Mouse (Mus musculus) midbrain, embryonic 16.5 days (tissue): ENCODE results near the gene Mapk3. TPM values are rescaled to one million over a fixed set of nuclear protein-coding genes. Genes with fewer than 3 reads are reported as not detected.

ENCODE experiments used
- ATAC-seq: fragments of 200-750 bp; cut with Nextera tagmentation; 2 replicates; pipeline ENCODE4 v1.8.0; 2017; ENCODE audit warnings: moderate TSS enrichment
- H3K27ac ChIP-seq: fragments of 300-500 bp; sonication (generic); 2 replicates; pipeline ENCODE4 v1.5.1; 2014; ENCODE audit warnings: mild to moderate bottlenecking, low read length, mixed read lengths
- H3K27me3 ChIP-seq: fragments of 300-500 bp; sonication (generic); 2 replicates; pipeline ENCODE4 v1.6.1; 2014; ENCODE audit warnings: low read depth, low read length, mixed read lengths; ENCODE audit not compliant: control insufficient read depth, insufficient read depth
- H3K36me3 ChIP-seq: fragments of 300-500 bp; sonication (generic); 2 replicates; pipeline ENCODE4 v1.6.1; 2014; ENCODE audit warnings: mild to moderate bottlenecking, low read length, moderate library complexity, mixed read lengths; ENCODE audit not compliant: control insufficient read depth, insufficient read depth
- H3K4me1 ChIP-seq: fragments of 300-500 bp; sonication (generic); 2 replicates; pipeline ENCODE4 v1.6.1; 2014; ENCODE audit warnings: mild to moderate bottlenecking, low read length, mixed read lengths; ENCODE audit not compliant: control insufficient read depth, insufficient read depth
- H3K4me2 ChIP-seq: fragments of 300-500 bp; sonication (generic); 2 replicates; pipeline ENCODE4 v1.6.1; 2014; ENCODE audit warnings: mild to moderate bottlenecking, low read length, mixed read lengths
- H3K4me3 ChIP-seq: fragments of 300-500 bp; sonication (generic); 2 replicates; pipeline ENCODE4 v1.5.1; 2014; ENCODE audit warnings: low read depth, mild to moderate bottlenecking, low read length, moderate library complexity, mixed read lengths
- H3K9ac ChIP-seq: fragments of 300-500 bp; sonication (generic); 2 replicates; pipeline ENCODE4 v1.6.1; 2014; ENCODE audit warnings: low read depth, low read length, mixed read lengths
- H3K9me3 ChIP-seq: fragments of 300-500 bp; sonication (generic); replicated peaks from 2 replicates; pipeline ENCODE4 v1.6.1; 2014; ENCODE audit warnings: mild to moderate bottlenecking, low read length, mixed read lengths; ENCODE audit not compliant: control insufficient read depth, poor library complexity, severe bottlenecking
- WGBS: fragments of 180-500 bp; shearing (Covaris S2); extraction: QIAGEN DNeasy Blood & Tissue Kit; methylation state at CpG from one replicate; pipeline ENCODE4 v1.1.7; 2014; 5-methylcytosine and 5-hydroxymethylcytosine counted together
- polyA plus RNA-seq: library from polyadenylated mRNA; unstranded; fragments of >200 nt; fragmentation: Nextera tagmentation; extraction: Ambion mirVana; gene quantifications from 2 replicates; pipeline ENCODE4 v1.2.1, GENCODE M21; 2015

Gene Mapk3
- polyA plus RNA-seq, 1 experiment from 2014 or later: 112 TPM

DNA sequence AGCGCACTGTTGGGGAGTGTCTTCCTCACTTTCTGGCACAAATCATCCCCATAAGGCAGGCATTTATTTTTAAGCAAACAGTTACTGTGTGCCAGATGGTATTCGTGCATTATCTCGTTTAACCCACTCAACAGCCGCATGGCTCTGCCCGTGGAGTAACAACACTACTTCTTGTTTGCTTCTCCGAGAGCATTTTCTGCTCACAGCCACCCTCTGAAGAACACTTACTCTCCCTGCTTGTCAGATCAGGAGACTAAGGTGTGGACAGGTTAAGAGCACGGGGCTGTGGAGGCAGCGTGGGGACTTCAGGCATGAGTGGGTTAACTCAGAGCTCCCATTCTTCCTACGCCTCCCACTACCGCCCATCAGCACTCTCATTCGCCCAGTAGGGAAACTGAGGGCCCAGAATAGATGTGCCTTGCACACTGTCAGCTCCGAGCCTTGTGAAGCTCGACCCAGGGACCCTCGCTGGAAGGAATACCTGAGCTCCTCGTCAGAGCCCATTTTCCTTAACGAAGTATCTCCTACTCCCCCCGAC is 3.1 kb downstream of the Mapk3 start:
- H3K4me2 ChIP-seq: peak overlapping the region; percentile 10
- H3K9ac ChIP-seq: peak overlapping the region; percentile 42
- peaks cover 26% of the 10 kb centered on the region for H3K36me3 ChIP-seq
- peaks cover 21% of the 10 kb centered on the region for H3K4me1 ChIP-seq
- 72% methylated on average over 17 of the region's 17 CpGs for WGBS
- no peaks in the 10 kb centered on the region for H3K27me3 ChIP-seq
- no peaks in the 10 kb centered on the region for H3K9me3 ChIP-seq
- no peak overlapping the region for H3K4me3 ChIP-seq
- no peak overlapping the region for H3K27ac ChIP-seq
- ATAC-seq: no peak

DNA sequence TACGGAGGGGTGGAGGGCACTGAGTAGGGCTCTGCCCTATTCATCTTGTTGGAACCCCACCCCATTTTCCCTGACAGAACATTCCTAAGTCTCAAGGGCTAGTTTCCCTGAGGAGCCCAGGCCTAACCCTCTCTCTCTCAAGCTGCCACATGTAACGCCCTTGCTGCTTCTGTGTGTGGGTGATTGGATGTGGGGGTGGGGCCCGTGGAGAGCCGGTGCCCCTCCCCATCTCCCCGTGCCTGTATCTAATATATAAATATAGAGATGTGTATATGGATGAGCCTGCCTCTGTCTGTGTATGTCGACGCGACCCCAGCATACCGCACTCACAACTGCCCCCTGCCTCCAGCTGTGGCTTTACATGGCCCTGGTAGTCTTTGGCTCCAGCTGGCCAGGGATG is 6.1 kb downstream of the Mapk3 start:
- Histone ChIP-seq H3K36me3 (peaks cover 31% of the 10 kb centered on the region), H3K4me2 (no peak overlapping the region), H3K27ac (no peak overlapping the region), H3K9me3 (no peaks in the 10 kb centered on the region), H3K4me3 (no peak overlapping the region), H3K4me1 (peaks cover 20% of the 10 kb centered on the region), H3K27me3 (no peaks in the 10 kb centered on the region), H3K9ac (no peak overlapping the region)
- 90% methylated on average over 9 of the region's 9 CpGs for WGBS
- ATAC-seq: no peak

DNA sequence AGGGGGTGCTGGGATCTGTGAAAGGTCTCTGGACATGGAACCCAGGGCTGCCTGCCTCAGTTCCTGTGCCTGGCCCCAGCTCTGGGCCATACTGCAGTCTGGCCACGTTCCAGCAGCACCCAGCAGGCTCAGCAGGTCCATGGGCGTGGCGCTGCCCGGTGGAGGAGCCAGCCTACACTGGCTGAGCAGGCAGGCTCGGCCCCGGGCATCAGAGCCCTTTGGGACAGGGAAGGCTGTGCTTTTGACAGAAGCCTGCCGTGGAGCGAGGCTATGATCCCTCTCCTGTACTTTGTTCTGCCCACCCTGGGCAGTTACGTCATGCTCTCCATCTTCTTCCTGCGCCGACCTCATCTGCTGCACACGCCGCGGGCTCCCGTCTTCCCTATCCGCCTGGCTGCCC is 6.8 kb downstream of the Mapk3 start, which contains the start of gene Gdpd3:
Gene Gdpd3 (plus strand): TSS at position 134 of the 400 bp plus-strand sequence.
- Histone ChIP-seq H3K4me3 (no peak within 1 kb of the TSS), H3K4me1 (peaks cover 13% of the 10 kb centered on the region), H3K36me3 (peaks cover 31% of the 10 kb centered on the region), H3K27ac (no peak within 1 kb of the TSS), H3K27me3 (no peaks in the 10 kb centered on the region), H3K9me3 (no peaks in the 10 kb centered on the region), H3K9ac (no peak within 1 kb of the TSS), H3K4me2 (no peak within 1 kb of the TSS)
- WGBS: 89% methylated on average over 16 of the region's 16 CpGs
- no peak for ATAC-seq

DNA sequence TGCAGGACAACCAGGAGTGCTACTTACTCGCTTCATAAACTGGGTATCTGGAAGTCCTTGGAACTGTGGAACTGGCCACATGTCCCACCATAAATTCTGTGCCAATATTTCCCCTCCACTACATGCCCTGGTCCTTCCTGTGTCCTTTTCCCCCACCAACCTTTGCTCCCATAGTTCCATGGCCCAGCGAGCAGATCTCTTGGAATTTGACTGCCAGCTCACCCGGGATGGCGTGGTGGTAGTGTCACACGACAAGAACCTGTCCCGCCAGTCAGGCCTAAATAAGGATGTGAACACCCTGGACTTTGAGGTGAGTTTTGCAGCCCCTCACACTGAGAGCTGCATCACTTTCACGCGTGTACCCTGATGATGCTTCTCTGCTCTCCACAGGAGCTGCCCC is 7.6 kb downstream of the Mapk3 start:
- Histone ChIP-seq H3K9me3 (no peaks in the 10 kb centered on the region), H3K27ac (no peak overlapping the region), H3K4me1 (peaks cover 5% of the 10 kb centered on the region), H3K36me3 (peaks cover 31% of the 10 kb centered on the region), H3K27me3 (no peaks in the 10 kb centered on the region), H3K9ac (no peak overlapping the region), H3K4me2 (no peak overlapping the region), H3K4me3 (no peak overlapping the region)
- 96% methylated on average over 8 of the region's 8 CpGs for WGBS
- ATAC-seq: no peak

DNA sequence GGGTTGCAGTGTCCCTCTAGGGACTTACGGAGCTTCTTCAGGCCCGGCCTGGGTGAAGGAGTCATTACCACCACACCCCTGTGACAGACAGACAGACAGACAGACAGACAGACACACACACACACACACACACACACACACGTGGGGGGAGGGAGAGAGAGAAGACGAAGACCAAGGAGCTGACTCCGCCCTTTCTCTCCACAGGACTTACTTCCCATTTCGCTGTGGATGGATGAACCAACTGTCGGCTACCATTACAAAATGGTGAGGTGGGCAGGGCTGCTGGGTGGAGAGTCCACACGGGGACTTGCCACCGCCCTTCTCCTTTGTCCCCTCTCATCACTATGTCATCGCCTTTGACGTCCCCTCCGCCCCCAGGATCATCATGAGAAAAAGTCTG is 11.4 kb downstream of the Mapk3 start:
- Histone ChIP-seq H3K27ac (no peak overlapping the region), H3K36me3 (peaks cover 16% of the 10 kb centered on the region; the same call in 1 of the 2 replicates), H3K4me2 (no peak overlapping the region), H3K9ac (no peak overlapping the region), H3K27me3 (no peaks in the 10 kb centered on the region), H3K4me1 (peaks cover 2% of the 10 kb centered on the region; the same call in 1 of the 2 replicates), H3K4me3 (no peak overlapping the region), H3K9me3 (no peaks in the 10 kb centered on the region)
- ATAC-seq: no peak
- WGBS: 86% methylated on average over 11 of the region's 12 CpGs

DNA sequence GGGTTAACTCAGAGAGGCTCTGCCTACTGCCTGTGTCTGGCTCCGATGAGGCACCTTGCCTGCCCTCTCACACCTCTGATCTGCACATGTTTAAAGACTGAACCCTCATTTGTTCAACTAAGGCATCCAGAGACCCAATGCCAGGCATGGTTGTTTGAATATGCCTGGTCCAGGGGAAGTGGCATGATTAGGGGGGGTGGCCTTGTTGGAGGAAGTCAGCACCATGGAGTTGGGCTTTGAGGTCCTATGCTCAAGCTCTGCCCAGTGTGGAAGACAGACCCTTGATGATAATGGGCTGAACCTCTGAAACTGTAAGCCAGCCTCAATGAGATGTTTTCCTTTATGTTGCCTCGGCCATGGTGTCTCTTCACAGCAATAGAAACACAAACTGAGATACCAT is 13.9 kb downstream of the Mapk3 start:
- Histone ChIP-seq H3K36me3 (peaks cover 2% of the 10 kb centered on the region; the same call in 1 of the 2 replicates), H3K4me1 (peaks cover 20% of the 10 kb centered on the region), H3K9ac (no peak overlapping the region), H3K27ac (no peak overlapping the region), H3K27me3 (no peaks in the 10 kb centered on the region), H3K4me3 (no peak overlapping the region), H3K9me3 (no peaks in the 10 kb centered on the region), H3K4me2 (no peak overlapping the region)
- no peak for ATAC-seq
- WGBS: 90% methylated on average over 2 of the region's 2 CpGs

DNA sequence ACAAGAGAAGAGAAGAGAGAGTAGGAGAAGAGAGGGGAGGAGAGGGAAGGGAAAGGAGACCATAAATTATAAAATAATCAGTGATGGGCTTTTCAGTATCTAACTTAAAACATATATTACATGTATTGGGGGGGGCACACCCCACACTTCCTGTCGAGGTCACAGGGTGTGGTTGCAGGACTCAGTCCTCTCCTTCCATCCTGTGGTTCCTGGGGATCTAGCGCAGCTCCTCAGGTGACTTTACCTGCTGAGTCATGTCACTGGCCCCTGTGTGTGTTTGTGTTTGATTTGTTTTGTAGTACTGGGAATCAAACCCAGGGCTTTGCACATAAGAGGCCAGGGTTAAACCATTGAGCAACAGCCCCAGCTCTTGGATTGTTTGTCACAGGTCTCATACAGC is 15.1 kb downstream of the Mapk3 start:
- ATAC-seq: no peak
- H3K9me3 ChIP-seq: no peaks in the 10 kb centered on the region

DNA sequence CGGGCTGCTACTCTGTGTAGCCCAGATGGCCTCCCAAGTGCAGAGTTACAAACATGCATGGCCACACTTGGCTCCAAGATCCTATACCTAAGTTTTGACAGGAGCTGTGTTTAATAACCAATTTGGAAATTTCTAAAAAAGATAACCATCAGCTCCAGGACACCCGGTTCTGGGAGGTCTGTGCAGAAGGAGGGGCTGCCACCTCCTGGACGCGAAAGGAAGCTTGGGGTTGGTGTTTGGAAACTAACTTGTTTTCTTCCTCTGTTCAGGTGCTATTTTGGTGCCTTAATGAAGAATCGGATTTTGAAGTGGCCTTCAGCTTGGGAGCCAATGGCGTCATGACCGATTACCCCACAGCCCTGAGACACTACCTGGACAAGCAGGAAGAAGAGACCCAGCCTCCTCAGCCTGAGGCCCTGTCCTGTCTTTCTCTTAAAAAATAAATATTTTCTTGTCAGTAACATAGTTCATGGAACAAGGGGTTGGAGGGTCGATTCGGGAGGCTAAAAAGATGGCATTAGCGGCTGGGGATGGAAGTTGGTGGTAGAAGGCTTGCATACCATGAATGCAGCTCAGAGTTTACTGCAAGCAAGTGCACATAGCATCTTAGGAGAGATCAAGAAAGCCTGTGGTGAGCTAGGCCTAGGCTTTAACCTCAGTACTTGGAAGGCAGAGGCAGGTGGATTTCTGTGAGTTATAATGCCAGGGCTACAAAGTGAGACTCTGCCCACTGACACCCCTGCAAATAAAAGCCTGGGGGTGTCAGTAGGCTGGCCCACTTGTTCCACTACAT is 16.0 kb downstream of the Mapk3 start:
- no peak for ATAC-seq
- peak overlapping the region; percentile 96; the same call in 1 of the 2 replicates for H3K9ac ChIP-seq
- WGBS: 88% methylated on average over 10 of the region's 10 CpGs

More for the DNA sequence above, 15.1 kb downstream of the Mapk3 start:
- Histone ChIP-seq H3K4me2 (no peak overlapping the region), H3K4me1 (peaks cover 21% of the 10 kb centered on the region), H3K9ac (no peak overlapping the region), H3K27me3 (no peaks in the 10 kb centered on the region), H3K4me3 (no peak overlapping the region), H3K27ac (no peak overlapping the region), H3K36me3 (no peaks in the 10 kb centered on the region)
- WGBS: 80% methylated on average over 2 of the region's 2 CpGs

DNA sequence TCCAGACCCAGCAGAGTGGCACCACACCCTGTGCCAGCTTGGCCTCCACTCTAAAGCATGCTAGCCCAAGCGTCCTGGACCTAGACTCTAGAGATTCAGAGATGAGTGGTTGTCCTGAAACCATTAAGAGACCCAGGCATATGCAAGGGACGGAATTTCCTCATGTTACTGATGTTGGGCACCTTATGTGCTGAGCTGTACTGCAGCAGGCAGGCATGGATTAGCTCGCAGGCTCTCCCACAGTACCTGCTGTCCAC is 16.5 kb downstream of the Mapk3 start:
- Histone ChIP-seq H3K27me3 (no peaks in the 10 kb centered on the region), H3K4me3 (no peak overlapping the region), H3K36me3 (no peaks in the 10 kb centered on the region), H3K4me1 (peaks cover 29% of the 10 kb centered on the region), H3K27ac (peak overlapping the region; percentile 91; the same call in 1 of the 2 replicates), H3K9me3 (no peaks in the 10 kb centered on the region), H3K9ac (peak overlapping the region; percentile 96; the same call in 1 of the 2 replicates), H3K4me2 (peak overlapping the region; percentile 95)
- no peak for ATAC-seq
- 67% methylated on average over 3 of the region's 3 CpGs for WGBS

More for the DNA sequence above, 16.0 kb downstream of the Mapk3 start:
- Histone ChIP-seq H3K36me3 (no peaks in the 10 kb centered on the region), H3K4me1 (peaks cover 29% of the 10 kb centered on the region), H3K27me3 (no peaks in the 10 kb centered on the region), H3K4me2 (no peak overlapping the region), H3K4me3 (no peak overlapping the region), H3K9me3 (no peaks in the 10 kb centered on the region), H3K27ac (0 out of 2 replicates have a peak overlapping the region, but pooled peaks have one; percentile 91)
